Mouse (Mus musculus): Measurements from ENCODE around the gene Pclo.

DNA sequence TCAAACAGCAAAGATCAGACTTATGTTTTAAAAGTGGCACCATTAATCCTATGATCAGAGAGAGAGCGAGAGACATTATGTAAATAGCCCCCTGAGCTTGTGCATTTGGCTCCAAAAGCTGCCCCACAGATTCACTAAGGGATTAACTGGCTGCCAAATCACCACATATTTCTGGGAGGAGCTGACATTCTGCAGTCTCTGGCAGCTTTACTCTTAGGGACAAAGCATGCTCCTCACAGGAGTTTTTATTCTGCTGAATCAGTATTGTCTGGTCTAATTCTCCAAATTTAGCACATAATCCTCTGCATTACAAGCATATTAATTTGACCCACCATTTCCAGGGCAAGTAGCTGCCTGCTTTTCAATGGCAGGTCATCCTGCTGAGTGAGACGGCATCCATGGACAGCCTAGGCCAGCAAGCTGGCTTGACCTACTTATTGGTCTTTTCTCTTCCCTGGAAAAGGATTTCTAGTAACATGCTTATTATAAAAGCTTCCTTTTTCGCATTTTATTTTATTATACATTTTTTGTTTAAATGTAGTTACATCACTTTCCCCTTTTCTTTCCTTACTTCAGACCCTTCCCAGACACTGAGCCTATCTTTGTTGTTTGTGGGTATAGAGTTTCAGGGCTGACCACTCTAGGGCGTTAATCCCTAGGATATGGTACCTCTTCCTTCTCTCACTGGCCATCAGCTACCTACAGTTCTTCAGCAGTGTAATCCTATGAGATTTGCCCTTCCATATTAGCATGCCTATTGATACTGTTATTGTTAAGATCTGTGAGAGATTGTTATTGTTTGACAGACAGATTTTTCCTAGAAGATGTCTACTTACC is 319.7 kb downstream of the Pclo start:
- TF ChIP-seq CTCF (IDR thresholded peaks at IDR 0.05; ENCODE audit: control insufficient read depth, insufficient read depth, insufficient replicate concordance, low read depth, low read length) (no peak), POLR2A (IDR thresholded peaks at IDR 0.05; ENCODE audit: control insufficient read depth, low read depth, low read length) (no peak)
